In the genomic region with DNA sequence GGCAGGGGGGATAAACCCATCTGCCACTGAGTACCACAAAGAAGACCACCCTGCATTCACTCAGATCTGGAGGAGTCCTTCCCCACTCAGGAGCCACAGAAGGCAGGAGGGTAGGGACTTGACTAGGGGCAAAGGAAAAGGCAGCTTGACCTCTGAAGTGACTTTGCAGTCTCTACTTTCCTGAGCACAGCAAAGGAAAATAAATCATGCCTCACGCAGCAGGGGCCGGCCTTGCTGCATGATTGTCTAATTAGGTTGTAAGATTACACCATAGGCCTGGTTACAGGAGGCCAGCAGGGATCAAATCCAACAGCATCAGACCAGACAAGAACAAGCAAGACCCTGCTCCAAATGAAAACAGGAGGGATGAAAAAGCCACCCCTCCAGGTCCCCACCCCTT, we compare ENCODE assay signal across 12 mouse cellular contexts.
DNase-seq lines count a peak whose midpoint lies in the region; ATAC-seq and TF ChIP-seq lines count a peak whose summit lies in the region.
"Had no signal": no experiment of that assay in that cellular context is flagged by ENCODE, and none has a peak within 500 bp of the region (broad histone marks: within the 10 kb centered on the region; RNA-seq: fewer than 3 reads in every experiment).

No protein-coding gene starts in this region.

- H3K27ac ChIP-seq in hindbrain, postnatal 0 days = no peak overlapping the region
- no peak overlapping the region for H3K27ac ChIP-seq in hindbrain, embryonic 12.5 days
- H3K27ac ChIP-seq in embryonic facial prominence, embryonic 10.5 days (replicated peaks) = peak overlapping the region; percentile 80
- H3K27ac ChIP-seq: hindbrain, embryonic 15.5 days; limb, embryonic 15.5 days had no signal

- no peak for TF ChIP-seq CTCF in hindbrain, postnatal 0 days (IDR thresholded peaks at IDR 0.05; ENCODE audit: low read depth)

- no peaks in the 10 kb centered on the region for H3K4me1 ChIP-seq in hindbrain, postnatal 0 days (ENCODE audit: insufficient read depth, low read length)
- peaks cover 4% of the 10 kb centered on the region for H3K4me1 ChIP-seq in hindbrain, embryonic 12.5 days
- H3K4me1 ChIP-seq in embryonic facial prominence, embryonic 10.5 days = peaks cover 25% of the 10 kb centered on the region
- H3K4me1 ChIP-seq: hindbrain, embryonic 15.5 days had no signal

- DNase-seq in hindbrain, postnatal 0 days (ENCODE audit: low spot score) = peak; percentile 9
- DNase-seq in urinary bladder, adult 18-20 months (ENCODE audit: low spot score in 2 of 2) = peak; percentile 50 to 70
- no peak for DNase-seq in urinary bladder, postnatal 25 days (ENCODE audit: low spot score)
- peak; percentile 71 for DNase-seq in embryonic facial prominence, embryonic 10.5 days (ENCODE audit: low spot score)
- peak; percentile 9 for DNase-seq in yolk sac, embryonic 10.5 days (ENCODE audit: low spot score)
- no peak for DNase-seq in thymus, postnatal 10 days (ENCODE audit: low spot score in 2 of 2)
- DNase-seq: cerebellum, adult 18-20 months; heart, adult 18-20 months had no signal

- no peaks in the 10 kb centered on the region for H3K36me3 ChIP-seq in hindbrain, postnatal 0 days (ENCODE audit: insufficient read depth, low read length)
- no peaks in the 10 kb centered on the region for H3K36me3 ChIP-seq in hindbrain, embryonic 12.5 days
- no peaks in the 10 kb centered on the region for H3K36me3 ChIP-seq in embryonic facial prominence, embryonic 10.5 days (replicated peaks)
- H3K36me3 ChIP-seq: hindbrain, embryonic 15.5 days; limb, embryonic 15.5 days had no signal

- H3K9ac ChIP-seq in hindbrain, postnatal 0 days (replicated peaks; ENCODE audit: low read length) = no peak overlapping the region
- no peak overlapping the region for H3K9ac ChIP-seq in hindbrain, embryonic 12.5 days
- H3K9ac ChIP-seq: hindbrain, embryonic 15.5 days; limb, embryonic 15.5 days had no signal

- no peak for ATAC-seq in hindbrain, postnatal 0 days
- no peak for ATAC-seq in hindbrain, embryonic 12.5 days (ENCODE audit: low FRiP score)
- no peak for ATAC-seq in erythroblast, adult 5-6 weeks (replicated peaks; ENCODE audit: low FRiP score, poor library complexity, severe bottlenecking)

- WGBS in hindbrain, postnatal 0 days = 54% methylated on average over 2 of the region's 2 CpGs
- 38% methylated on average over 2 of the region's 2 CpGs for WGBS in hindbrain, embryonic 12.5 days
- WGBS in embryonic facial prominence, embryonic 10.5 days = 17% methylated on average over 2 of the region's 2 CpGs

- no peak overlapping the region for H3K4me3 ChIP-seq in hindbrain, postnatal 0 days (ENCODE audit: low read length)
- no peak overlapping the region for H3K4me3 ChIP-seq in hindbrain, embryonic 12.5 days
- no peak overlapping the region for H3K4me3 ChIP-seq in embryonic facial prominence, embryonic 10.5 days
- H3K4me3 ChIP-seq: hindbrain, embryonic 15.5 days; limb, embryonic 15.5 days had no signal

- no peaks in the 10 kb centered on the region for H3K9me3 ChIP-seq in hindbrain, postnatal 0 days (ENCODE audit: low read length)
- no peaks in the 10 kb centered on the region for H3K9me3 ChIP-seq in hindbrain, embryonic 12.5 days (replicated peaks)
- no peaks in the 10 kb centered on the region for H3K9me3 ChIP-seq in embryonic facial prominence, embryonic 10.5 days
- H3K9me3 ChIP-seq: hindbrain, embryonic 15.5 days; limb, embryonic 15.5 days had no signal

- no peaks in the 10 kb centered on the region for H3K27me3 ChIP-seq in hindbrain, postnatal 0 days (ENCODE audit: insufficient read depth, low read length)
- H3K27me3 ChIP-seq in hindbrain, embryonic 12.5 days = no peaks in the 10 kb centered on the region
- no peaks in the 10 kb centered on the region for H3K27me3 ChIP-seq in embryonic facial prominence, embryonic 10.5 days (replicated peaks; ENCODE audit: low read depth, poor library complexity, severe bottlenecking)
- H3K27me3 ChIP-seq: hindbrain, embryonic 15.5 days; limb, embryonic 15.5 days had no signal

- no peak overlapping the region for H3K4me2 ChIP-seq in hindbrain, postnatal 0 days (ENCODE audit: low read depth, low read length)
- no peak overlapping the region for H3K4me2 ChIP-seq in hindbrain, embryonic 12.5 days (replicated peaks)
- H3K4me2 ChIP-seq: hindbrain, embryonic 15.5 days; limb, embryonic 15.5 days had no signal

Comparison
In these comparisons a context has a peak if more than half of its experiments do, and no peak if none do; other contexts are left out.
1. DNase-seq: peak in hindbrain, postnatal 0 days (single experiment), urinary bladder, adult 18-20 months (2 of 2), embryonic facial prominence, embryonic 10.5 days (single experiment) and yolk sac, embryonic 10.5 days (single experiment); none in urinary bladder, postnatal 25 days (single experiment) and thymus, postnatal 10 days (0 of 2).